Mouse (Mus musculus): ENCODE measurements at regions not wholly inside any gene's neighbourhood (a gene's known extent, or its start where the extent isn't known, plus 50 kb on each side); places are given as distances from the start of the nearest gene placed in this dataset.
"Not testable (repeated sequence)": the region's sequence is repeated elsewhere in the genome, so short reads cannot be mapped to it uniquely, and the experiment has no call there.

GRCm38 (mm10) chr5:134046086-134046485 is 53.4 kb upstream of the Castor2 start:
- DNase-seq: no peak

DNA sequence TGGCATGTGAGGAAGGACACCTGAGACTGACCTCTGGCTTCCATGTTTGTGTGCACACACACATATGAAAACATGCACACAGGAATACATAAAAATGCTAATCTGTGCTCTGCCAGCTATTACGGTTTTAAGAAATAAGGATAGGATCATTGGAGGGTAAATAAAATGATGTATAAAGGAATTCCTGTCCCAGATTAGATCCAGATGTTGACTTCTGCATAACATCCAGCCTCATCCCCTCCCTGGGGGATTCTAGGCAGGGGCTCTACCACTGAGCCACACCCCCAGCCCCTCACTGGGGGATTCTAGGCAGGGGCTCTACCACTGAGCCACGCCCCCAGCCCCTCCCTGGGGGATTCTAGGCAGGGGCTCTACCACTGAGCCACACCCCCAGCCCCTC is 56.6 kb upstream of the Castor2 start:
- DNase-seq: not testable (repeated sequence)

DNA sequence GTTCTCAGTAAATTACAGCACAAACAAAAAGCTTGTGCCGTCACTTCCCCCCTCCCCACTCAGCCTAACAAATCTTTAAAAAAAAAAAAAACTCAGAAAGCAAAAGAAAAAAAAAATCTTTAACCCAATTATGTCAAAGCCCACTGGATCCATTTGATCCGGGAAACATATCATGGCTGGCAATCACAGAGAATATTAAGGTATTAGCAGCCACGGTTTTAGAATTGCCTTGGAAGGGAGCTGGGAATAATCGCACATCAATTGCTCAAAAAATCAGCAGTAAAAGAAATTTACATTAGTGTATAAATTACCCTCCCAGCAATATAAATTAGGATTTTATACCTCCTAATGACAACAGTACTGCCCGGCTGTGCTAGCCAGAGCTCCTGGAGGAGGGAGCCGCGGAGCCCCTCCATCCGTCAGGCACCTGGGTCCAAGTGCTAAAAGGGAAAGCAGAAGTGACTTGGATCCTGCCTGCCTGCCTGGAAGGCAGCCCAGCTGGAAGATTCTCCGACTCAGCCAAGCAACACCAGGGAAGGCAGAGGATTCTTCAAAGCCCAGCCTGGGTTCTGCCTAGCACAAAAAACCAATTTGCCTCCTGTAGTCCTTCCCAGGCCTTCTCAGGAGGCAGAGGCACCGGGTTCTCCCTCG is 72.1 kb upstream of the Castor2 start:
- DNase-seq: peak; percentile 82 to 91

- DNase-seq: no peak
Measured at GRCm38 (mm10) chr5:134019651-134020432, 79.7 kb upstream of the Castor2 start.

GRCm38 (mm10) chr5:134014257-134015163 is 85.0 kb upstream of the Castor2 start:
- peak; percentile 87 to 92 for DNase-seq

DNA sequence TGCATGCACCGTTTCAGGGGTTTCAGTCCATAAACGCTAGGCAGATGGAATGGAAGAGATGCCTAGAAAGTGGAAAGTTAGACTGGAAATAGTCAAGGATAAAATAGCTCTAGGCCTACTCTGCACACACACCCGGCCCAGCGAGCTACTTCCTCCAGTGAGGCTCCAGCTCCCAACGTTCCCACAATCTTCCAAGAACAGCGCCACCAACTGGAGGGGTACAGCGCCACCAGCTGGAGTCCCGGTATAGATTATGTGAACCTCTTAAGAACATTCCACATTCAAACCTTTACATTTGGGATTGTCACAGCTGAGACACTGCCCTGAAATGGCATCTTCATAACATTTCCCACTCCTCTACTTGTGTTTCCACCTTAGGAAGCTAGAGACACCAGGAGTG is 86.3 kb upstream of the Castor2 start:
- DNase-seq: peak; percentile 37 to 46

DNA sequence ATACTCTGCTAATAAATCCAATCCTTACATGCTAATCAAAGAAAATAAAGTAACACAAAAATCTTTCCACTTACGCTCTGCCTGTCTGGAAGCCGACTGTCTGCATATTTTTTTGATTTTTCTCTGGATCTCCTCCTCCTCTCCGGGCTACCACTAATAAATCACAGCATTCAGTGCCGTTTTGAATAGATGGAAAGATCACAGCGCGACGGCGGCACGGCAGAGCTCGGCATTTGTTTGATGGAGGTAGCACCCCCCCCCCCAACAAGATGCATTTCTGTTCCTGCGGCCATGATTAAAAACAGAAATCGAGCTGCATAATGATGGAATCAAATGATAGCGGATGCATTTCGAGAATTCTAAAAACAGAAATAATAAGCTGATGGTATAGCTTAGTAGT is 89.7 kb upstream of the Castor2 start:
- no peak for DNase-seq

DNA sequence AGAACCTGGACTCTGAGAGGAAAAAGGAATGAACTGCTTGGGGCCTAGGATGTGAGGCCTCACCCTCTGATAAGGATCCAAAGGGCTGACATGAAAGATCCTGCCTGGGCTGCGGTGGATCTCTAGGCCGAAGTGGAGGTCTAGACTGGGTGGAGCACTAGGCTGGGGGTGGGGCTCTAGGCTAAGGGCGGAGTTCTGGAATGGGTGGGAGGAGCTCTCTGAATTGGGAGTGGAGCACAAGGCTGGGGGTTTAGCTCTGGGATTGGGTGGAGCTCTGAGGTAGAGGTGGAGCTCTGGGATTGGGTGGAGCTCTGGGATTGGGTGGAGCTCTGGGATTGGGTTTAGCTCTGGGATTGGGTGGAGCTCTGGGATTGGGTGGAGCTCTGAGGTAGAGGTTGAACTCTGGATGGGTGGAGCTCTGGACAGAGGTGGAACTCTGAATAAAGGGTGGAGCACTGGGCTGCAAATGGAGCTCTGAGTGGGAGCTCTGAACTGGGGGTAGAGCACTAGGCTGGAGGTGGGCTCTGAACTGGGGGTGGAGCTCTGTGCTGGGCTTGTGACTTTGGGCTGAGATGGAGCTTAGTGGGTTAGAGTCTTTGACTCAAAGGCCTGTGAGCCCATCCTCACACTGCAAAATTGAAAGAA is 92.3 kb upstream of the Castor2 start:
- peak in 1 of 2 experiments; percentile 53 for DNase-seq

DNA sequence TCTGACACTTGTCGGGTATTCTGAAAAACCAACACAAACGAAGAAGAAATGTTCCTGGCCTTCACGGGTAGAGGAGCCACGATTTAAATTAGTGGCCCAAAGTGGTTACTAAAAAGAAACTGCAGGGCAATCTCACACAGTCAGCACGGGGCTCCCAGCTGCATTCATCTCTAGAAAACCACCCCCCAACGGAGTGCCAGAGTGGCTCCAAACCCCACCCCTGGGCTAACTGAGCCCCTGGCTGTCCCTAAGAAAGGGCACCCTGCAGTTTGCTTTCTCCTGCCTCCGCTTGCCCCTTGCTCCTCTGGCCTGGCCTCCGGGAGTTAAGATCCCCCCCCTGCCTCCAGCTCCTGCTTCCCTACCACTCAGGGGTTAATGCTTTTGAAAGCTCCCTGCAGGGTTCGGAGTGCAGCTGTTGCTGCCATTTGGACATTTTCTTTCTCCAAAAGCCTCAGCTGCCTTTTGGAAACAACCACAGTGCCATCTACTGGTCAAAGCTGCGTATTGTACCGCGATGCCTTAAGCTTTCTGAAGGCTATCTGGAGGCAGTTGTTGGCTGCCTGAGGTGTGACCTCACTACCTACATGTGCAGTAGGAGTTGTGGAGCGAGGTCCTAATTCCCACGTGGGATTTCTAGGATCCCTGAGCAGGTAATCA is 92.9 kb upstream of the Castor2 start:
- DNase-seq: peak; percentile 94 to 97

- DNase-seq: peak; percentile 37 to 52
Measured at GRCm38 (mm10) chr5:134006001-134006400, 93.5 kb upstream of the Castor2 start.

GRCm38 (mm10) chr5:134000100-134000499 is 99.4 kb upstream of the Castor2 start:
- DNase-seq: peak; percentile 48 to 49

- peak; percentile 75 to 78 for DNase-seq
Measured at GRCm38 (mm10) chr5:133999698-134000097, 99.8 kb upstream of the Castor2 start.

DNA sequence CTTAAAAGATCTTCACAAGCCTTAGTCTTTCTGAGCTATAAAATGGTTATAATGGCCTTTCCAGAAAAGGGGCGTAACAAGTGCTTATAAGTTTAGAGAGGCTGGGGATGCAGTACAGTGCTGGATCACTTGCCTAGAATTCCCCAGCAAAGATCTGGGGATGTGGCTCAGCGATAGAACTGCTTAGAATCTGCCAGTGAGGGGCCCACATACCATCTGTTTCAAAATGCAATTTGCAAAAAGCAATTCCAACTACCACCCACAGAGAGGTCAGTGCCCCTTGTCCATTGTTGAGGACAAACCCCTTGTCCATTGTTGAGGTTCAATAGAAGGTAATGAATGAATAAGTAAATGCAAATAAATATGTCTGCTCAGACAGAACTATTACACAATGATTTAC is 107.5 kb upstream of the Castor2 start:
- peak in 1 of 2 experiments; percentile 23 for DNase-seq

DNA sequence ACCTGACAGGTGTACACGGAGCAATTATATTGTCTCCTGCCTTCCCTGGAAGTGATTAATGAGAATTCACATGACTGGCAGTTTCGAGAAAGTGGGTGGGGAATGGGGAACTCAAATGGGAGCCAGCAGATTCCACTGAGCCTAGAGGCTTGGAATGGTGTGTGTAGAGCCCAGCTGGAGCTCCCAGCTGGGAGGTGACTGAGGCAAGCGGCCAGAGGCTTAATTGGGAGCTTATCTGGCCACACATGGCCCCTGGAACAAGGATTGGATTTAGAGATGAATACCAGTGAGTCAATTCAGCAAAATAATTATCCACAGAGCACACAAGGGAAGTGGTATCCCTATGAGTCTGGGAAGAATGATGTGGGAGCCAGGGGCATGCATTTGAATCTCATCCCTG is 108.0 kb upstream of the Castor2 start:
- DNase-seq: peak; percentile 65 to 79

- DNase-seq: no peak
Measured at GRCm38 (mm10) chr5:133983249-133983966, 116.1 kb upstream of the Castor2 start.

DNA sequence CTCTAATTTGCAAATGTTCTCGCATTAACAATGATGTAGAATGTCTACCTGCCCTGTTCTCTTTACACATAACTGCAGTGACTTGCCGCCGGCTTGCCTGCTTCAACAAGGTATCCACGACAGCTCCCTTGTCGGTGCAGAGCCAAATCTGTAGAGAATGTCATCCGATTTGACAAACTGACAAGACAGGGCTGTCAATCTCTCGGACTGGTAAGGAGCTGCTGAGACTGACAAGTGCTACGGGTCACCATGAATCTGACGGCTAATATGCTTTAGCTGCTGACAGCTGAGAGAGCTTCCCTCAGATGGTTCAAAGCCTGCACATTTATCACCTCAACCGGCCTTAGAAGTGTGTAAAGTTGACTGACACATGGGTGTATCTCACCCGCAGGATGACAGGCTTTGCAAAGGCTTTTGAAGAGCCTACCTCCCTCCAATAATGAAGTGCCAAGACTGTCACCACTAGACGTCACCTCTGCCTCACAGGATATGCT is 129.0 kb upstream of the Castor2 start:
- no peak for DNase-seq

DNA sequence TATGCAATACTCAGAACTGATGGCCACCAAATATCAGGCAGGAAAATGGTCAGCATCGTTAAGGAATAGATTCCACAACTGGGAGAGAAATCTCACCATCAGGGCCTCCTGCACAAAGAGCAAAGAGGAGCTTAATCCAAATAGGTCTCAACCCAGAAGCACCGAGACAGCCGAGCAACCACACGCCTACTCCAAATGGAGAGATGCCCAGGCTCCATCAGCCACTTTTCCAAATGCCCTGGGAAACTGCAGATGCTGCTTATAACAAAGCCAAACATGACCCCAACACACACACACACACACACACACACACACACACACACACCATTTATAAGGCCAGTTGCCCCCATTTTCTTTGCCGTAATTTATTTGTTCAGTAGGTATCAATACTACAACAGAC is 136.2 kb upstream of the Castor2 start:
- peak; percentile 65 to 69 for DNase-seq

GRCm38 (mm10) chr5:133940841-133941240 is 158.7 kb upstream of the Castor2 start:
- DNase-seq: peak; percentile 81 to 87

DNA sequence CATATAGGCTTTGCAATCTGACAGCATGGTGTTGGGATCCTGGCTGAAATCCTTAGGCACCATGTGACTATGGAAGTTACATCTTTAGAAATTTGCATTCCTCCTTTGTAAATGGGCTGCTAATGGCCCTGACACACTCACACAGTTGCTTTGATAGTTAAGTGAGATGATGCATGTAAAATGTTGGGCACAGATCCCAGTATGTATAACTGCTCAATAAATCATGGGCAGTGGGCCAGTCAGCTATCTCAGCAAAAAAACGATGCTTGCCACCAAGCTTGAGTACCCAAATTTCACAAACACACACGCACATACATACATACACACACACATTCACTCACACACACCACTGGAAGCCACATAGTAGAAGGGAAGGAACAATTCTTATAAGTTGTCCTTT is 159.5 kb upstream of the Castor2 start:
- peak; percentile 69 to 74 for DNase-seq

DNA sequence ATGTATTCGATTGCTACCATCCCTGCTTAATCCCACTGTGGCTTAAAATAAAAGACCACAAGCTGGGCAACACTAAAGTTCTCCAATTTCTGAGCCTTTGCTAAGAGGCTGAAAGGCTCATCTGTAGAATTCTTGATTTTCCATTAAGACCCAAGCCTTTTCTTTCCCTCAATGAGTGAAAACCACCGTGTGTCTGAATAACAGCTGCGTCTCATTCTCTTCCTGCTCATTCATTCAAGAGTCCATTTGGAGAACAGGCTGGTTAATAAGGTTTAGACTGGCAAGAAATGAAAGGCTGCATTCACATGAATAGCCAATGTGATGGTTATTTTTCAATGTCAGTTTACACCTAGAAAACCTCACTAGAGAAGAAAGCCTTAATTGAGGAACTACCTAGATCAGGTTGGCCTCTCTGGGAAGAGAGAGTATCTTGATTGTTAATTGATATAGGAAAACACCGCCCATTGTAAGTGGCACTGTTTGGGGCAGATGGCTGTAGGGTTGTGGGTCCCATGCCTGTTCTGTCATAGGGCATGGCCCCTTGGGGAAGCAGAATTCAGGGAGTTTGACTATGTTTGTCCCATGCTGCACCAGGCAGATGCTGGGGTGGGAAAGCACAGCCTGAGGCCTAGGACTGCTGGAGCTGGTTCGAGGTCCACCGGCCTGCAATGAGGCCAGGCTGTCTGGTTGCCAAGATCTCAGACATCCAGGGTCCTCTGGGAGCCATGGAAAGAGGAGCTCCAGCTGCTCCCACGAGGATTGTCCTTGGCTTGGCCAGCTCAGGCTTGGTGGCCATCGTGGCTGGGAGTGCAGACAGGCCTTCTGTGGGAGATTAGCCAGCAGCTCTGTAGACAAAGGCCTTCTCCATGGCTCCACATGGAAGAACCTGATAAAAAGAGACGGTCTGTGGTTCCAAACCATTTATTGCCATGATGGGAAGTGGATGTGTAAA is 161.3 kb upstream of the Castor2 start:
- peak; percentile 53 to 61 for DNase-seq

Data from cerebellum, postnatal 10 days (tissue).